Mouse (Mus musculus) right cerebral cortex, postnatal 25 days (tissue): ENCODE results near the gene Gpr139.

Experiments used
- DNase-seq: peaks from one replicate; pipeline ENCODE4 v3.0.0; 2022

The Gpr139 gene

DNA sequence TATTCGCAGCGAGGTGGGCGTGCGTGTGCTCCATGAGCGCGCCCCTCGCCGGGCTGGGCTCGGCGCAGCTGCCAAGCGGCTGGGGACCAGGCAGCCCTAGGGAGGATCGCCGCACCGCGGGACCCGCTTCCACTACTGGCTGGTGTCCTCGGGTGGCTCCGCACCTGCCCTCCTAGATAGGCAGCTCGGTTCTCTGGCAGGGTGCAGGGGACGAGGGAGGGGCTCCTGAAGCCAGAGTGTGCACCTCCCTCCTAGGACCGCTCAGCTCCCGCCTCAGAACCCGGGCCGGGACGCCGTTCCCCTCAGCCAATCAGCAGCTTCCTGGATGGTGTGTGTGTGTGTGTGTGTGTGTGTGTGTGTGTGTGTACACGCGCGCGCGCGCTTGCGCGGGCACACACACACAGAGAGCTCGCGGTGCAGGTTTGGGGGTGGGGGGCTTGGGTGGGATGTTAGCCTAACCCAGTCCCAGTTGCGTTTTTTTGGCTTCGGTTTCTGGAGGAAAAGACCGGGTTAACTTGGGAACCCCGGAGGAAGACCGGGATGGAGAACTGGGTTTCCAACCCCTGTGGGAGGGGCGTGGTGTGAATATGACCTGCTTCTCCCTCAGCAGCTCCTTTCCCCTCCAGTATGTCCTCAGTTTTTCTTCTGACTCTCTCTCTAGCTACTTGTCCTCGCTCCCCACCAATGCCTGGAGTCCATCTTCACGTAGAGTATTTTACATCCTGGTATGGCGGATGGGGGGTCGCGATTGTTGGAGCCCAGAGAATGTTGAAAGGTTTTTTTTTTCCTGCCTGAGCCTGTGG, at the start of gene Gpr139:
Gene Gpr139, minus strand, starts transcription at position 263 of the 803 bp plus-strand sequence.
- peak; percentile 35 for DNase-seq

- DNase-seq, result no peak
These were observed 46.6 kb upstream of the Gpr139 start for GRCm38 (mm10) chr7:119230971-119231370.

DNA sequence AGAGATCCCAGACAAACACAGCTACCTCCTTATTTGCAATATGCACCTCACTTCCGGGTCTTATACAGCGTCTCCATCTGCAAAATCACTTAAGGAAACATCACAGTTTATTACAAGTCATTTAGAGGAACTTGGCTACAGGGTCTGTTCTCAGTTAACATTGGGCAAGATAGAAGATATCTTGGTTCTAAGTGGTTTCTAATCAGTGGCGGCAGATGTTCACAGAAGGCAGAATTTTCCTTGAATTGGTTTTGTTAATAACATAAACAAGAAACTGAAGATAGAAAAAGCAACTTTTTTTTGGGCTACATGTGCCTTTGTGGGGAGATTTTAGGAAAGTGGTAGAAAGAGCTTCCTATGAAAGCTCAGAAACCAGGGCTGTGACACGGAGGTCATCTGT, 38.3 kb upstream of the Gpr139 start:
- no peak for DNase-seq

GRCm38 (mm10) chr7:119219121-119219520, 34.7 kb upstream of the Gpr139 start:
- DNase-seq, result no peak

DNA sequence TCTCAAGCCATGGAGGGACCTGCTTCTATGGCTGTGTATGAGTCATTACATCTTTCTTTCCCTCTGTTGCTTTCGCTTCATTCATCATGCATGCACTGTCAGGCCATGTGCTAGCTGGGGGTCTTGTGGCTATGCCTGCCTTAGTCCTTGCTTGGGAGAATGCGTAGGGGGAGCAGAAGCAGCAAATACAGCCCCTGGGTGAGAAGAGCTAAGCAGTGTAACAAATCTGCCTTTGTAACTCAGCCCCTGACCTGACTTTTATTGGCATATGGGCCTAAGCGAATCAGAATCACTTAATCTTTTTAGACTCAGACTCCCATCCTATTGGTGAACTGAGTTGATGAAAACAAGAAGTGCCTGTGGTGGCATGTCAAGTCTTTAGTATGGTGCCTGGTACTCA, 22.8 kb upstream of the Gpr139 start:
- DNase-seq, result no peak

- peak; percentile 41 for DNase-seq
These were observed 2.0 kb upstream of the Gpr139 start for GRCm38 (mm10) chr7:119186374-119186773.

DNA sequence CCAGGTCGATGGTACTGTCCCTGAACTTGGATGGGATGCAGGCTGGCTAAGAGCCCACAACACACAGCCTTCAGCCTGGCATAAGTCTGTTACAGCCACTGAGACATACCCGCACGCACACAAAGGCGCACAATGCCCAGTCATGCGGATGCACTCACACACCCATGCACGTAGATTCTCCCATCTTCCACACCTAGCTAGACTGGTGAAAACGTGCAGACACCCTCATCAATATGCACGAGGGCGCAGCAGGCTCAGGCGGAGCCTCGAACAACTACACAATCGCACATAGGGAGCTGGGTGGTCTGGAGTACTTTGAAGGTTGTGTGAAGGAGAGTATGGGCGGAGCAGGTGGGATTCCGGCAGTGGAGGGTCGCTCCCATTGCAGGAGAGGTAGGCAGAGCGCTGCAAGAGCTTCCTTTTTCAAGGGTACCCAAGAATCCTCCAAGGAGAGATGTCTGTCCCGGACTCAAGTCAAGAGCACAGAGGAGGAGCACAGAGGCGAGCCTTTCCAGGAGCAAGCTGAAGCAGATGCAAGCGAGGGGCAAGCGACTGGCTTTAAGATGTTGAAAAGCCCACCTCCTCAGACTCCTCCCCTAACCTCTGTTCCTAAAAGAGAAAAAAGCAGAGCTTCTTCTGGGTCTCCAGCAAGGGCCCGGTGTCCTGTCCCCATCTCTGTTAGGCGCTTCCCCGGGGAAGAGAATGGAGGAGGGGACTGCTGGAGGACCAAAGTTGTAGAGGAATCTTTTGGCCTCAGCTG, 958 bp upstream of the Gpr139 start:
- no peak for DNase-seq

DNA sequence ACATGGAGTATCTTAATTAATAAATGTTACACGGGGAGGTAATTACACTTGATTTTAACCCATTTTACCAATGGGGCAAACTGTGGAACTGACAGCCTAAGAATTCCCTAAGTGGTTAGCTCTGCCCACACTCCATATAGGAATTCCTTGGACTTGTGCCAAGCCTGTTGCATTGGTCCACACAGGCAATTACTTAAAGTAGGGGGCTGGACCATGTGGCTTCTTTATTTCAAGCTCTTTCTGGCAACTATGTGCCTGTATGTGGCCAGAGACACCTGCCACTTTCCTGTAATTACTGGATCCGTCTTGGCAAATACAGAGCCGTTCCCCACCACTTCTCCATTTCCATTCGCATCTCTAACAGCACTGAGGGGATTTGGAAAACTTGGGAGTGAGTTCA, 3.4 kb downstream of the Gpr139 start:
- DNase-seq, result no peak

DNA sequence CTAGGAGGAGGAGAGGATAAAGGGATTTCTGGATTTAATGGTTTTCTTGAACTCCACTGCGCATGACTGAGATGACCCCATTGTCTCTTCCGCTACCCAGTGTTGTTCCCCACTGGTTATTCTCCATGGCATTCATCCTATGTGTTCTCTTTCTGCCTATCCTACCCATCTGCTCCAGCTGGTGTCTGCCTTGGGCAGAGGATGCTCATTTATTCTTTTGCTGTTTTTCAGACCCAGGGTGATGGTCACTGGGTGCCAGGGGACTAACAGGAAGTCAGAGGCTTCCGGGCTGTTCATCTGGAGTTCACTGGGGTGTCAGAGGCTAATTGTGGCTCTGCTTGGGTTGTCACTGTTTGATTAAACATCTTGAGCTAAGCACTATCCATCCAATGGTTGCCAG, 24.4 kb downstream of the Gpr139 start:
- DNase-seq, result no peak

- DNase-seq, result no peak
These were observed 72.6 kb downstream of the Gpr139 start for GRCm38 (mm10) chr7:119111771-119112170.

DNA sequence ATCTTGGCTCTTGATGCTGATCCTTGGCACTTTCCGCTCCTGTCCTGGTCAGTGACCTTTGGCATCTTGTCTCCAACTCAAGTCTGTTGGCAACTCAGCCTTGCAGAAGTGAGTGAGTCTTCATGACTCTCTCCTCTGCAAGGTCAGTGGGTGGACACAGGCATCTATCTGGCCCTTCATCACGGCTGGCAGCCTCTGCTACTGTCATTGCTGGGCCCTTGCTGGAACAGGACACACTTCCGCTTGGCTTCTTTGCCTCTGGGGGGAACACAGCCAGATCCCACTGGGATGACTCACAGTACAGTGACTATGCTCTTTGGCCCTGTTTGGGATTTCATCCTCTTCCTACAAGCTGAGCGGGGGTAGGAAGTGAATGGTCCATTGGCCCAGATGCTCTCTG, 78.5 kb downstream of the Gpr139 start:
- no peak for DNase-seq

- DNase-seq, result no peak
These were observed 87.8 kb downstream of the Gpr139 start for GRCm38 (mm10) chr7:119096583-119096982.
